Mouse (Mus musculus) ovary, adult 18-20 months (tissue): ENCODE results near the gene BC052040.

ENCODE experiments used
- DNase-seq: peaks from one replicate; pipeline ENCODE4 v3.0.0; 2022; ENCODE audit warnings: low spot score, mixed read lengths

BC052040 gene

DNA sequence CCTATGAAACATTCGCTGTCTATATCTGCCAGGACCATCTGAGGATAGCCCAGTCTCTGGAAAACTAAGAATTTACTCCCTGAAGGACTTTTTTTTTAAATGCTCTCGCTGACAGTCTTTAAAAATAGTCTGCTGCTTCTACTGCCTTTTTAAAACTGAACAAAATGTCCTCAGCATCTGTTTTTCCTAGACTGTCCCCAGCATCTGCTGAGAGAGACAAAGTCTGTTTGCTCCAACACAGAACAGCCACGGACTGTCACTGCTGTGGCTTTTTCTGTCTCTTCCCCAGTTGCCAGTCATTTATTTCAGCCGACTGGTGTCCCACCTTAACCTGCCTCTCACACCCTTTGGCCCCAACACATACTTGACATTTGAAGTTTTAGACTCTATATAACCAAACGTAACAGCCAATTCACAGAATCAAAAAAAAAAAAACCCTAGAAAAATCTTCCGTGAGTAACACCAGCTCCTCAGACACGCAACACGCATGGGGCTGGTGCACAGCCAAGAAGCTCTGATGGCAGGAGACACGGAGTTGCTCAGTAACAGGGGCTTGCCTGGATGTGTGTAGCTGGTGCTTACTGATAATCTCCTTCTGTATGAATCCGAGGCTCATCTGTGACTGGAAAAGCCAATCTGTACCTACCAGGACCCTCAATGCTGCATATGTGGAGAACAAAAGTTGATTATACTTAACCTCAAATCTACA is 188.2 kb downstream of the BC052040 start:
- no peak for DNase-seq

DNA sequence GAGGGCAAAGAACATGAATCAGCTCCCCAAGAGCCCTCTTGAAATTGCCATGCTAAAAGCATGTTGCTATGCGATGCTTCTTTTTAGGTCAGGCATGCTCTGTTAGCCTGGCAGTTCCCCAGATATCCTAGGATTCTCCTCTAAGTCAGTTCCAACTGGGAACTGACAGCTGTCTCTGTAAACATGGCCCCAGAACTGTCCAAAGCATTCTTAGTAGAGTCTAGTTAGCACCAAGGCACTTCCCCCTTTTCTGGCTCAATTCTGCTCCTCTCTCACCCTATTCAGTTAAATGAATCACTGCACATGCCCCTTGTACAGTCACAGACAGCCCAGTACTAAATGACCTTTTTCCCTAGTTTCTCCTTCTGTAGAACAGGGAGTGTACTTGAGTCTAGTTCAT is 191.2 kb downstream of the BC052040 start:
- DNase-seq: no peak

DNA sequence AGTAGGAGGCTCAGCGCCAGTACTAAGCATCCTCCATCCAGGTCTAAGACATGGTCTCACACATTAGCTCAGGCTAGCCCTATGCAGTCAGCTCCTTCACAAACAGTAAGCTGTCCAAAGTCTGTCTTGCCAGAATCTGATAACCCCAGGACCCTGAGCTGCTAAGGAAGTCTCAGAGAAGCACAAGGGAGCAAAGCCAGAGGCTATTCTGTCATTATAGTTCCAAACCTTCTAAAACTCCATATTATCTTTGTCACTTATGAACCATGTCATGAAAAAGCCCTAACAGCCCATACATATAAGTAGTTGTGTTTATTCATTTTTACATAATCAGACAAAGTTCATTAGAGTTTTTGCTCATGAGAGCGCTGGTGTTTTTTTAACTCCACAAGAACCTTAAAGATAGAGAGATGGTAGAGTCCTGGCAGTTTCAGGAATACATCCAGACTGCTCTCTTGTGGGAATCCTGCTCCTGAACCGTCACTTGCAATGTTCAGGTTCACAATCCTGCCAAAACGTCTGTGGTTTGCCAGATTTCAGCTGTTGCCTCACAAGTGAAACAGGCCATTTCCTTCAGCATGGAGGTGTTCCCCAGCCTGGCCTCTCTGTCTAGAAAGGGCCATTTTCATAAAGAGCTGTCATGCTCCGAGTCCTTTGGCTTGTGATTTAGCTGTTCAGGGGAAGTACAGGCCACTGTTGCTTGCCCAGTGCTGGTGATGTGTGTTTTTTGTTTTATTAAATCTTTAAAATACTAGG is 192.8 kb downstream of the BC052040 start:
- no peak for DNase-seq

DNA sequence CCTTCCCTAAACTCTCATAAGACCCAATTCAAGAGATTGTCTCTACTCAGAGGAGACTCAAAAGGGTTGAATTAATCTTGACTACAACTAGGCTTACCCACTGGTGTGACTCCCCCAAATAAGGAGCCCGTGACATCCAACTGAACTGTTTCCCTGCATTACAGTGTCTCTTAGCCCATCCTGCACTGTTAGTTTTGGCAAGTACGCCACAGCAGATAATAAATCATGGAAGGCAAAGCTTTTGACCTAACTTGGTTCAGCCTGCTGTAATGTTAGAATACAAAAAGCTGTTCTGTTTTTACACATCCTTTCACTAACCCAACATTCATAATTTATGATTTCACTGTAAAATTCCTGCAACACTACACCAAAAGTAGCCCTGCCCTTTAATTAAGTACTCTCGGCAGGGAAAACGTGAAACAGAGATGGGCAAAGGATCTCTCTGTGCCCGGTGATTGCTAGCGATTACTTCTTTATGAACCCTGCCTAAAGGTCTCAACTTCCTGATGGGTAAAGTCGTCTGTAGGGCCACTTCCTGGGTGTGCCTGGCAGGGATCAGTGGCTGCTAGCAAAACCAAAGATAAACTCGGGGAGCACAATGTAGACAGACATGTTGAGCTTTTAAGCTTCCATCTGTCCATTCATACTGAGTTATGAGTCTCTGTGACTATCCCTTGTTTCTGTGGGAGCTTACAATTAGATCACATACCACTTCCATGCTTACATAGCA is 194.1 kb downstream of the BC052040 start:
- no peak for DNase-seq

DNA sequence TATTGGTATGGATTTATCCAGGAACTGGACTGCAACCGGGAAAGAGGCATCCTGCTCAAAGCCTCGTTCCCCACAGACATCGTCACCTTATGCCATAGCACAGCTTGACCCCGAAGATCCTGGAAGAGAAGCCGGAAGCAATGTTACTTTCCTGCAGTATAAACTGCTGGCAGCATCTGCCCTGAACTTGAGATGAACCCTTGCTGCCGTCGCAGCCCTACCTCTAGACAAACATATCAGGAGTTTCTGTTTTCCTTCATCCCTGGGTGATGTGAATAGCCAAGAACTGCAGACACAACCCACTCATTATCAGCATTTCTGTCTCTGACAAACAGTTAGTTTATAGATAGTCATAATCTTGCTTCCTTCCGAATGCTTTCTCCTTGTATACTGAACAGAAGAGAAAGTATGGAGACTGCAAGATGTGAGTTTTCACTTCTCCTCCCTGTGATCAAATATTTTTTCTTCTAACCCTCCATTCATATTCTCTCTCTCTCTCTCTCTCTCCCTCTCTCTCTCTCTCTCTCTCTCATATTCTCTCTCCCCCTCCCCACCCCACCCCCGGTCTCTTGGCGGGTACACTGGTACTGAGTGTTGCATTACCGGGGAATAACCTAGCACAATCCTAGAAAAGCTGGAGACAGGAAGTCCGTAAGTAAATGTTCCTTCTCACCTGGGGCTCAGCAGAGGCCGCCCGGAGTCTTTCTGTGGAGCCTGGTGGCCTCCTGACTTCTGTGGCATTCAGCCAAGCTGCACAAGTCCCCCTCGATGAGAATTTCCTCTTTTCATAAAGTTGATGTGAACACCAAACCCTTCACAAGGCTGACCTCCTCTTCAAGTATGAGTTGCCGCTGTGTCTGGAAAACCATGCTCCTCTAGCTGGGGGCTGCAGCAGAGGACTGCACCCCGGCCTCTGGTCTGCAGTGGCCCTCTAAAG is 195.7 kb downstream of the BC052040 start:
- no peak for DNase-seq

DNA sequence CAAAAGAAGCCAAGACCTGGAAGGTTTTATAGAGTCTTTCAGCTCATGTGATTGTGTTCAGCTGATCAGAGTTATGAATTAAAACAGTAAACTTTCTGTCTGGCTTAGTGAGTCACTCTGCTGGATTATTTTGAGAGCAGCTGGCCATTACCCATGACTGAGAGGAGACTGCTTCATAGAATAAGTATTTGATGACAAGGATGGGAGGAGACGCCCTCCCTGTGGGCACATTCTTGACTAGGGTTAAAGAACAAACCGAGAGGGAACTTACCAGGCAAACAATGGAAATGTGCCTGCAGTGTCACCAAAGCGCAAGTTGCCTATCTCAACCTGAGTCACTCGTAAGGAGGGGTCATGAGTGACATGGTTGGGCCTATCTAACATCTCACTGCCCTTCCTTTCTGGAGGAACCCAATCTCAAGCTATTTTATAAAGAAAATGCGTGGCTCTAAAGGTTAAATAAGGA is 199.1 kb downstream of the BC052040 start:
- DNase-seq: no peak

DNA sequence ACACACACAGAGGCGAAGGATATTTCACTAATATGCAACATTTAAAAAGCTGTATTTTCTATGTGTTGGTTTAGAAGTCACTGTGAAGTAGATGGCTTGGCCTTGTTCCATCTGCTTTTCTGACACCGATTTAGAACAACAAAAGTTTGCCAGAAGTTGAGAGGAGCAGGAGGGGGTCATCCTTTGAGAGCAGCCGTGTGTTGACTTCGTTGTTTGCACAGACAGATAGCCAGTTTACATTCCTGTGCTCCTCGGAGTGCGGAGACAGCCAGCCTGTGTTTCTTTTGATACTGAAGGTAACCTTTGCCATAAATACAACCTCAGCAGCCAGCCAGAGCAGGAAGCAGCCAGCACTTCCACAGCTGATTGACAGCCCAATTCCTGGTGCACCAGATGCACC is 204.2 kb downstream of the BC052040 start:
- DNase-seq: no peak

DNA sequence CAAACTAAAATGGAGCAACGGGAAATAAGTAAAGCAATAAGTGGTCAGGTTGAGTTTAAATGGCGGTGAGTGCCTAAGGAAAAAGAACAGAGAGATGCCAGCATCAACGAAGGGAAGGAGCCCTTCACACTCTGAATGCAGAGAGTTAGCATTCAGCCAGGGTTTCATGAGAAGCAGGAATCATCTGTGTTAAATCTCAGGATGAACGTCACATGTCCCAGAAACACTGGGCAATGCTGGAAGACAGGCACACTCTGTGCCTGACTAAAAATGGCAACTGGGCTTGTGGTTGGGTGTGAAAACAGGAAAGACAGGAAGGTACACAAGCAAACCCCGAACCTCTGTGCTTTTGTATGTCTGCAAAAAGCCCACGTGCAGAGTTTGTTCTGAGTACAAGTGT is 217.3 kb downstream of the BC052040 start:
- no peak for DNase-seq

DNA sequence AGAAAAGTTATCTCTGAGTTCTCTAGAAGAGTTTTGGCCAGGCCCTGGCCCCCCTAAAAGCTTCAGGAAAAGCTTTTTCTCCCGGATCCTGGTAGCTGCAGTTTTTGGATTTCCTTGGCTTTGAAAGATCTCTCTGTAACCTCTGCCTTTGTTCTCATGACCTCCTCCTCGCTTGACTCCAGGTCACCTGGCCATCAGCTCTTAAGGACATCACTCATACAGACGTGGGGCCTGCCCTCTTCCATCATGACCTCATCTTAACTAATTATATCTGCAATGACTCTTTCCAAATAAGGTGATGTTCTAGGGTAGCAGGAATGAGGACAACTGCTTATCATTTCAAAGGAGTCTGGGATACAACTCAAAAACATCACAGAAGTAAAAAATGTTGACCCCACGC is 226.9 kb downstream of the BC052040 start:
- no peak for DNase-seq

DNA sequence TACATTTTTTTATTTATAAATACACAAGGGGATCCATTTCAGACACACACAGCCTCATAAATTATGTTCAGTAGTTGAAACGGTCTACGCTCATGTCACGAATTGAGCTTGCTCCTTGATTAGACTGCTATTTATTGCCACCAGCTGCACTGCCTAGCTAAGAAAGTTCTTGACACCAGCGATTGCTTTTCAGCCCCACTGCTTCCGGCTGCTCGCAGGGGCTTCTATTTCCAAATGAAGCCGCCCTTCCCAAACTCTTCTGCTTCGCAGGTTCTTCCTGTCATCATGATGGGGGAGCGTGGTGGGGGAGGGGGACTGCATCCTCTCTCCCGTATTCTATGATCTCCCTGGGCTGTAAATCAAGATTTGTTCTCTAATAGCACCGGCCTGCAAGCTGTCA is 231.8 kb downstream of the BC052040 start:
- DNase-seq: no peak

DNA sequence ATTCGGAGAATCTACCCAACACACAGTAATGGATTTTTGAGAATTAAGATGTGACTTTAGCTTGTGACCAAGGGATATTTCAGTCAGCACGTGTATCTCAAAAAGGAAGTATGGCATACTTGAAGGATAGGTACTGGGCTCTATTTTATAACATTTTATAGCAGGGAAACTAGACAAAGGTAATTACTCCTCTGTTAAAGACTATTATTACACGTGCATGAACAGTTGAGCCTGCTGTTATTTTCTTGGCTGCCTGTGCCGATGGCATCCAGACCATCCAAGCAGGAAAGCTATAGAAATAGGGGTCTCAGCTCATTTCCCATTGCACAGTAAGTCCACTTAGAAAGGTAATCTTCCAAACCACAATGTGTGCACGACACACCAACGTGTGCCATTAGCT is 232.2 kb downstream of the BC052040 start:
- no peak for DNase-seq

DNA sequence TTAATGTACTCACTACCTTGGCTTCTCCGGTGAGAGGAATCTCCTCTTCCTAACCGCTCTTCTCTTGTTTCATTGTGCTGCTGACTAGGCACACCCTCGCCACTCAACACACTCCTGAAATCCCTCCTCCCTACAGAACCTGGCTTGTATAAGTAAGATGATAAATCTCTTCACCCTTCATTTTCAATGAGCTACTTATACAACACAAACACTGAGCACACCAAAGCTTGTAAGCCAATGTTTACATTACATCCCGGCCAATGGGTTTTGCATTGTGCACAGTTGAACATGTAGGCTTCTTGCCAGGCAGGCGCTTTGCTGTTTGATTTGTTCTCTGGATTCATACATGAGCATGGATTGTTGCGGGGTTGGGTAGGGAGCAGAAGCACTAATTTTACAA is 236.4 kb downstream of the BC052040 start:
- DNase-seq: no peak

DNA sequence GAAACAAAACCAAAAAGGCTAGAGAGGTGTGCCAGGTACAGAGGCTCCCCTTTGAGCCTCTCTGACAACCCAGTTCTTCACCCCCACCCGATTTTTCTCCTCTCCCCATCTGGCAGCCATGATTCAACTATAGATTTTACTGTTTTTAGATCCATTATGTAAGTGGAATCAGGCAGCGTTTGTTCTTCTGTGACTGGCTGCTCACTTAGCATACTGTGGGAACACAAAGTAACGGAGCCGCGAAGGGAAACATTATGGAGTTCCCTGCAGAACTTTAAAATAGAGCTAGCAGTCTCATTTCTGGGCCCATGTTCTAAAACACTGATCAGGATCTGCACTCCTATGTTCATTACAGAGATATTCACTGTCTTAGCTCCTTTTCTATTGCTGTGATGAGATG is 240.8 kb downstream of the BC052040 start:
- no peak for DNase-seq
